Mouse (Mus musculus) testis, adult 2 months (tissue): ENCODE data around the gene Chrdl2.

Source experiments
- CTCF ChIP-seq: fragments of 200-500 bp; IDR thresholded peaks from 2 replicates; pipeline ENCODE4 v1.5.1; 2012; ENCODE audit warnings: low read depth, mild to moderate bottlenecking, inconsistent platforms, low read length, moderate library complexity; ENCODE audit not compliant: control insufficient read depth, insufficient read depth, insufficient replicate concordance
- POLR2A ChIP-seq: fragments of 200-500 bp; IDR thresholded peaks from 2 replicates; pipeline ENCODE4 v1.6.1; 2012; ENCODE audit warnings: low read depth, mild to moderate bottlenecking, inconsistent platforms, low read length, moderate library complexity; ENCODE audit not compliant: control insufficient read depth

DNA sequence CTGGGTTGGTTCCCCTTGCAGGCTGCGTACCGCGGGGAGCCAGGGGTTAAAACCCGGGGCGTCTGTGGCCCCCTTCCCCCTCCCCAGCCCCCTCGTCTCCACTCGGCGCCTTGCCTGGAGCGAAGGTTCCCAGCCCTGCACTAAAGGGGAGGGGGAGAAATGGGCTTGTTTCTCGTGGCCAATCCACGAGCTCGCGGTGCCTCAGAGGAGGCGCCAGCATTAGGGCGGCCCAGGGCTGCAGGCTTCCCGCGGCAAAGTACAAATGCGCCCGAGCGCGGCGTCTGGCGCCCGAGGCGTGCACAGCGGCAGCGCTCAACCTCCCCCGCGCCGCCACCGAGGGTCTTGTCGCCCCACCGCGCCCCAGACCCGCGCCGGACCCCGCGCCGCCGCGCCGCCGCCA, at the start of gene Chrdl2:
- TF ChIP-seq CTCF, result no peak
- TF ChIP-seq POLR2A, result no peak
